Mouse (Mus musculus): ENCODE data around the gene F12.

F12 gene

DNA sequence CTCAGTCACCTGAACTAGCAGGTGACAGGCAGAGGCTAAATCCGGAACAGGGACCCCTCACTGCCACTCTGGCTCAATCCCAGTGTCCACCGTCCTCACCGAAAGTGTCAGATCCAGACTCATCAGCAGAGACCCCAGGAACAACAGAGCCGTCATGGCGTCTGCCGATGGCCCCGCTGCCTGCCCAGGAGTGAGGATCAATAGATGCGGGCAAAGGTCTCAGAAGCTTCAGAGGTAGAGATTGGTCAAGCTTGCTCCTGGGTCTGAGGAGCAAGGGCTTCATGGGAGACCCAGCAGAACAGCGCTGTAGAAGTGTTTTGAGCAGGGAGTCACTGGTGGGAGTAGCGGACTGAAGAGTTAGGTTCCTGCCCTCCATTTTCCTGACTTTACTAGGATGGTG, at the start of gene F12:
TSS of gene F12 (minus strand) at position 181 of the 400 bp plus-strand sequence.
- no peak for DNase-seq (ENCODE audit: low spot score in 2 of 2)

DNA sequence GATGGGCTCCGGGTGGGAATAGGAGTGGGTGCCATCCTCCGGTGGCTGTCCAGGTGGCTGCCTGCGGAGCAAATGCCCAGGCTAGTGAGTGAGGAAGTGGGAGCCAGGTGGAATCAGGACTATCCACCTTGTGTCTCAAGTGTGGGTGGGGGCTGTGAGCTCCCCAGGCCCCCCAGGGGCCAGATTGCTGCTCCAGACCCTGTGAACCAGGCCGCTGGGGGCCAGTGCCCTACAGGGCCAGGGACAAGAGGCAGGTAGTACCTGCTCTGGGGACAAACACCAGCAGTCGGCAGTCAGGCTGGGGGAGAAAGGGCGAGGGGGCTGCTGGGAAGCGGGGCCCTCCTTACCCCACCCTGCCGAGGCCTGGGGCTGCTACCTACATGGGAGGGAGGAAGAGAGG, 49.7 kb upstream of the F12 start:
- no peak for DNase-seq (ENCODE audit: low spot score in 2 of 2)

DNA sequence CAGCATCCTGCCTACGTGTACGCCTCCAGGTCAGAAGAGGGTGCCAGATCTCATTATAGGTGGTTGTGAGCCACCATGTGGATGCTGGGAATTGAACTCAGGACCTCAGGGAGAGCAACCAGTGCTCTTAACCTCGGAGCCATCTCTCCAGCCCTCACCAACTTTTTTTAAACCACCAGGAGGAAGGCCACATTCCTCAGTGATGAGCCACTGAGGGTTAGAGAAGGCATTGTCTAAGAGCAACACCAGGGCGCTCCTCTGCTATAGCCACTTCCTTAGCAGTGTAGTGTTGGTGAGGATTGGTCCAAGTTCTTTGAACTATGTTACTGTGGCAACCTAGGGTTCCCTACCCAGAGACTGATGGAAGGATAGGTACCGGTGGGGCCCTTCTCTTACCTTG, 49.2 kb upstream of the F12 start:
- DNase-seq (ENCODE audit: low spot score in 2 of 2) = no peak

DNA sequence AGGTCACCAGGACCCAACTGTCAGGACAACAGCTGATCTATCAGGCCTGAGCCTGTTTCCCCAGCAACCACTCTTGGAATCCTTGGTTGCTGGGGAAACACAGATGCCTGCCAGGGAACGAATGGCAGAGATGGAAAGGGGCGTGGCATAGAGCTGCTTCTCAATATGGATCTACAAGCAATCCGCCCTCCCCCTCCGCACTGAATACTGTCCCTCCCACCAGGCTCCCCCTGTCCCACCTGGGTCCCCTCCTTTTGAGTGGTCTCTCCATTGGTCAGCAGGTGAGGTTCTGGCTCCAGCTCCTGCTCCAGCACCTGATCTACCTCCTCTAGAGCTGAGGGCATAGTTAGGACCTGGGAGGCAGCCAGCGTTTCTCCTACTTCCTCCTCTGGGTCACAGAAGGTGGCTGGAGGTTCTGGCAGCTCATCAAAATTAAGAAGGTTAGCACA, 48.1 kb upstream of the F12 start:
- DNase-seq (ENCODE audit: low spot score in 2 of 2) = no peak

DNA sequence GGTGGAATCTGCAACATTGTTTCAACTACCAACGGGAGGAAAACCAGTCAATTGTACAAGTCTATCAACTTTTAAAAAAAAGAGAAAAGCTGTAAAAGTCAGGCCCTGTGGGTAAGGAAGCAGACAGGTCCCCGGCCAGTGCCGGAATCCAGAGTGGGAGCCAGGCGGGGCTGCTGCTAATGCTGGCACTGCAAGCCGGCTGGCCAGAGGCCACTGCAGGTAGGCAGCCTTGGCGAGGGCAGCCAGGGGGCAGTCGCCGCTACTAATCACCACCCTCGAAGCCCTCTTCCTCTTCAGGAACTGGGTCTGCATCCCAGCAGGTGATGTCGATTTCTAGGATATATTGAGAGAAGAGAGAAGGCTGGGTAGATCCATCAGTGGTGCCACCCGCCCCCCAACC, 47.4 kb upstream of the F12 start:
- no peak for DNase-seq (ENCODE audit: low spot score in 2 of 2)

DNA sequence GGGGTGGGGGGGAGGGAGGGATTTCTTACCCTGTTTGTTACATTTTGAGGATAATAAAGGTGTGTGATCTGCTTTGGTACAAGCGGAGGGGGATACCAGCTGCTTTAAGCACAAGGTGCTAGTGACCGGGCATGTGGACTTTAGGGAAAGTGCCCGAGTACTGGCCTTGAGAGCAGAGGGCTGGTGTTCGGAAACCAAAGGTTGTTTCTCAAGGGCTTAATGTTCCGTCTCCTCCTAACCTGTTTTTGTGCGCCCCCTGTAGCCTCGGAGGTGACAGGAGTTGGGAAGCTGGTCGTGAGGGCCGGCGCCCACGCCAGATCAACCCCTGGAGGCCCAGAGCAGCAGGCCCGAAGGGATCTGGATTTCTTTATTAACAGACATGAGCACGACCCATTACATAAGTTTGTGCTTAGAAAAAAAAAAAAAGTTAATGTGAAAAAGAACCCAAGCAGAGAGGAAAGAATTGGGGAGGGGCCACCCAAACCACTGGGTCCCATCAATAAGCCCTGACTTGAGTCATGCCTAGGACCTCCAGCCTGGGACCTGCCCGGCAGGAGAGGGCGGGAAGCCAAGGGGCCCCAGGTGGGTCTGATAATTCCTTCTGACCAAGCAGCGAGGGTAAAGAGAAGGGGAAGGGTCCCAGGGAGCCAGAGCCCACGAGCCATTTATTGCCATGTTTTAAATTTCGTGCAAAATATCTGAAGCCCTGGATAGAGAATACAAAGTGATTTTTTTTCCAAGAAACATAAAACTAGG, 46.7 kb upstream of the F12 start:
- no peak for DNase-seq (ENCODE audit: low spot score in 2 of 2)

DNA sequence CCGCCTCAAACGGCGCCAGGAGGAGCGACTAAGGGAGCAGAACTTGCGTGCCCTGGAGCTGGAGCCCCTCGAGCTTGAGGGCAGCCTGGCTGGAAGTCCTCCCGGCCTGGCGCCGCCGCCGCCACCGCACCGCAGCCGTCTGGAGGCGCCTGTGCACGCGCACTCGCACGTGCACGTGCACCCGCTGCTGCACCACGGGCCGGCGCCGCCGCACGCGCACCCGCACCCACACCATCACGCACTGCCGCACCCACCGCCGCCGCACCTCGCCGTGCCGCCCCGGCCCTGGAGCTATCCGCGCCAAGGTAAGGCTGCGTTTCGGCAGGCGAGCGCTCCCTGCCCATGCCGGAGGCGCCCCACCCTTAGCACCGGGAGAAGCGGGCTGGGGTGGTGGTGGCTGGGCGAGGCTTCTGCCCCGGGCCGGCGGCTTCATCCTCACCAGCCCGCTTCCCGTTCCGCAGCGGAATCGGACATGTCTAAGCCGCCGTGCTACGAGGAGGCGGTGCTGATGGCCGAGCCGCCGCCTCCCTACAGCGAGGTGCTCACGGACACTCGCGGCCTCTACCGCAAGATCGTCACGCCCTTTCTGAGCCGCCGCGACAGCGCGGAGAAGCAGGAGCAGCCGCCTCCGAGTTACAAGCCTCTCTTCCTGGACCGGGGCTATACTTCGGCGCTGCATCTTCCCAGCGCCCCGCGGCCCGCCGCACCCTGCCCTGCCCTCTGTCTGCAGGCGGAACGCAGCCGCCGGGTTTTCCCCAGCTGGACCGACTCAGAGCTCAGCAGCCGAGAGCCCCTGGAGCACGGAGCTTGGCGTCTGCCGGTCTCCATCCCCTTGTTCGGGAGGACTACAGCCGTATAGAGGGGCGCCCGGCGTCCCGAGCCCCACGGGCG, 45.8 kb upstream of the F12 start:
- peak; percentile 45 to 54 for DNase-seq (ENCODE audit: low spot score in 2 of 2)

DNA sequence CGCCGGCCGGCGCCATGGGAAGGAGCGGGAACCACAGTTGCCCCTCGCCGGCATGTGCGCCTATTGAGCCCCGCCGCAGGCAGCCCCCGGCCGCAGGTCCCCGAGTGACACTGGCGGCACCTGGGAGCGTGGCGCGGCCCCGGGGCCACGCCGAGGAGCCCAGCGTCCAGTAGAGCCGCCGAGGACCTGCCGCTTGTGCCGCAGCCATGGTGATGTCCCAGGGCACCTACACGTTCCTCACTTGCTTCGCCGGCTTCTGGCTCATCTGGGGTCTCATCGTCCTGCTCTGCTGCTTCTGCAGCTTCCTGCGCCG, 45.2 kb upstream of the F12 start:
- peak in 1 of 2 experiments; percentile 45 for DNase-seq (ENCODE audit: low spot score in 2 of 2)

DNA sequence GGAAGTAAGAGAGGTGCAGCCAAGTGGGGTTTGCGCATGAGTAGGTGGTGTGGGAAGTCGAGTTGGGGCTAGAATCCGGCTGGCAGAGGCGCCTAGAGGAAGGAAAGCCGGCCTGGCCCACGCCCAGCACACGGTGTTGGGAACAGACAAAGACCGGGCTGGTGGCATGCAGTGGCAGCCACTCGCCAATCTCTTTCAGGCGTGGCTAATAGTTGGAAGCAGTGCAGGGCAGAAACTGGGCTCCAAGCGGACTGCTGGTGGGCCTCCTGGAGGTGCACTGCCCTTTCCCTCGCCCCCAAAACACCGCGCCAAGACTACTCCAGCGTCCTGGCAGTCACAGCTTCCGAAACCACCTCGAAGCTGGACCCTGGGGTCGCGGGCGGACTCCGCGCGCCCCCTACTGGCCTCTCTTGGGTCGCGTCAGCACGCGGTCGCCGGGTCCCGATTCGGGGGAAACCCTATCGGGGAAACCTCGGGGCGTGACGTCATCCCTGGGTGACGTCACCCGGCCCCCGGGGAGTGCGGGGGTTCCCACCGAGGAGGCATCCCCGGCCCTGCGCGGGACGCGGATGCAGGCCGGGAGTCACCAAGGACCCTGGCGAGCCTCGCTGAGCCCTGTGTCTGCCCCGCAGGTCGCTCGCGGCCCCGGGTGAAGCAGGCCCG, 44.7 kb upstream of the F12 start:
- peak; percentile 71 to 86 for DNase-seq (ENCODE audit: low spot score in 2 of 2)

DNA sequence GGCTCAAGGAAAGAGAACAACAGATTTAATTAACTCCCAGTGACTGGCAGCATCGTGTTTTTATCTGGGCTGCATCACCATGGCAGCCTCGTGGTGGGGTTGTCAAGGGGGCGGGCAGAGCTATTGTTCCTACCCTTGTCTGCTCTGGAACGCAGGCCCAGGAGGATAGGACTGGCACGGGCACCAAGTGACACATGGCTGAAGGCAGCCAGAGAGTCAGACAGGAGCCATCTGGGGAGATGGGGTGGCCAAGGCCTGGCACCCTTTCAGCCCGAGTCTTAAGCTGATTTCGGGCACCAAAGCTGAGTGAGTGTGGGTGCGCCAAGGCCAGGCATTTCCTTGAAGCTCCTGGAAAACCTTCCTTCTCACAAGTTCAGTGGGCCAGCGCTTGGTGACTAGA, 43.8 kb upstream of the F12 start:
- no peak for DNase-seq (ENCODE audit: low spot score in 2 of 2)

DNA sequence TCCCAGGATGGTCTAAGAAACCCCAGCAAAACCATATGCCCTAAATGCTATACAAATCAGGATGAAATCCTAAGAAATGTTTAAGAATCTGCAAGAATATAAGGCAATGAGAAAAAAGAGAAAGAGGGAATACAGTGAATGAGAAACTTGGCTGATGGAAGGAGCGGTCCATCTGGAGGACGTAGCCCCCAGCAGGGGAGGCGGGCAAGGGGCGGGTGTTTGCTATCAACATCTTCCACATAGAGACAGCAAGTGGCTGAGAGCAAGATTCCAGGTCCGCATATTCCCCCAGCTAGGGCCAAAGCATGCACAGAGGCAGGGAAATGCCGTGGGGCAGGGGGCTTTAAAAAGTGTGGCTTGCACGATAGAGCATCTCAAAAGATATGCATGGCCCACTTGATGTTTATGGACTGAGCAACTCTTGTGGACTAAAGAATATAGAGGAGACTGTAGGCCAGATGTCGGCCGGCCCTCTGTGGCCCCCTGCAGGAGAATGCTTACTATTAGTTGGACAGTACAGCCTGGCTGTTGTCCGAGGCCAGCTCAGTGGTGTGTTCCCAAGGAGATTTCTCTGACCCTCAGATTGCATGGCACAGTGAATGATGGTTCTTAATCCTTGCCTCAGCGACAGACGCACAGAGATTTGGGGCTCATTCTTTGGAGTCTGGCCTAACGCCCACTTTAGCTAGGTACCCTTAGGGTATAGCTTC, 42.4 kb upstream of the F12 start:
- DNase-seq (ENCODE audit: low spot score in 2 of 2) = peak in 1 of 2 experiments; percentile 62

DNA sequence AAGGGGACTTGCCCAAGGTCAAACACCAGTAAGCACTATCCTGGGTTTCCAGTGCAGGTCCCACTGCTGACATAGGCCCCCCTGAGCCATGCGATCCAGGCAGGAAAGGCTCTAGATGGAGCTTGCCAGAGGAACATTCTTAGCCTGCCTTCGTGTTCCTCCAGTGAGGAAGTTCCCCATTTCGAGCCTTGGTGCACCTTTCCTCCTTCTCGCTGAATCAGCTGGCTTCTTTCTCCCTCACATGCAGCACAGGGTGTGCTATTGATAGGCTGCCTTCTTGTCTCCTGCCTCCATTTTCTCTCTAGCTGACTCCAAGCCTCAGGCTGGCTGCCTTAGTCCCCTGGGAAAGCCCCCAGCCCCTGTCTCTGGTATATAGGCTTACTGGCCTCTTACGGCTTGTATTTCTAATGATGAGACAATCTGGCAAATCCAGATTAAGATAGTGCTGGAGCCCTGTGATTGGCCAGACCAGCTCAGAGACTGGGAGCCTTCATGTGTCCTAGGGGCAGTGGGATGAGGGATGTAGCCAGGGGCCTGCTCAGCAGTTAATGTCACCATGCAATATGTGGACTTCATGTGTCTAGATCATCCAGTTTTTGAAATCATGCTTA, 39.3 kb upstream of the F12 start:
- no peak for DNase-seq (ENCODE audit: low spot score in 2 of 2)

DNA sequence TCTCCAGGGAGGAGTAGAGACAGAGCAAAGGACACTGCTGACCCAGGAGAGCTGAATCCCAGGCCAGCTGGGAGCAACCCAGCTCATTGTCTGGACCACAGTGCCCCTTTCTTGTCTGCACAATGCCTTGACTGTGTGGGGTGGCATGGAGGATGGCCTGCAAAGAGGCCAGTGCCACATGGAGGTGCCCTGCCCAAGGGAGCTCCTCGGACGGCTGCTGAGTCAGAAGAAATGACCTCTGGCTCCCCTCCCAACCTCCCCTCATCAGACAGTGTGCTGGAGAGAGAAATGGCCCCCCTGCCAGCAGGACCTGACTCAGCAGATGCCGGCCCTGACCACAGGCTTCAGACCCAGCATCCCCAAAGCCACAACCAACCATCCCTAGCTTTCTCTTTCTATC, 38.6 kb upstream of the F12 start:
- no peak for DNase-seq (ENCODE audit: low spot score in 2 of 2)

DNA sequence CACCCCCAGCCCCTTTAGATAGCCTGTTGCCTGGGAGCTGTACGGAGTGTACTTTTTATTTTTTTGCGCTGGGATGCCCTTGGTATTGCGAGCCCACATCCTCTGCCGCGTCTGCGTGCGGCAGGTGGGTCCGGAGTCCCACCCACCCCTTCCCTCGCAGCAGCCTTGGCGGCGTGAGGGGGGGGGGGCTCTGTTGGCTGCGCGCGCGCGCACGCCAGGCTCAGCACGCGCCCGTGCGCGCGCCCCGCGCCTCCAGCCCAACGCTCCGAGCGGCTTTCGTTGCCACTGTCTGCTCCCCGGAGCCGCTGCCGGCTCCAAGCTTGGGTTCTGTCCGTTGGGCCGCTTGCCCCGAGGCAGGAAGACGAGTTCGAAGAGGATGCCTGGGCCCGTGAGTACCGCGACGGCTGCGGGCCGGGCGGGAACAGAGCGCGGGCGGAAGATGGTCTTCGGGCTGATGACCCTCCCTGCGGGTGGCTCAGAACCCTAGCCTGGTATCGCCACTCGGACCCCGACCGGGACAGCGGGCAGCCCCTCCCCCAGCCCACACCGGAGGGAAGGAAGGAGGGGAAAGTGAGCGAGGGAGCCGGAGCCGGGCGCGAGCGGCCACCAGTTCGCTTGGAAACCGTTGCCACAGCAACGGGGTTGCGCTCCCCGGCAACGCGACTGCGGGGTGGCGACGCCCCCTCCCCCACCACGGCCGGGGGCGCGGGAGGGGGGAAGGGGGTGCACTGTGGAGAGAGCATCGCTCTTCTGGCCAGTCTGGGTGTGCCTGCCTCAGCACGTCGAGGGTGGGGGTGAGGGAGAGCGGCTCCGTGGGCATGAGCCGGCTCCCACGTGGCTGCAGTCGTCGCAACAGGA, 37.7 kb upstream of the F12 start, which contains the start of gene Prr7:
TSS of gene Prr7 (plus strand) at position 241 of the 858 bp plus-strand sequence.
- DNase-seq (ENCODE audit: low spot score in 2 of 2) = peak; percentile 50 to 58

DNA sequence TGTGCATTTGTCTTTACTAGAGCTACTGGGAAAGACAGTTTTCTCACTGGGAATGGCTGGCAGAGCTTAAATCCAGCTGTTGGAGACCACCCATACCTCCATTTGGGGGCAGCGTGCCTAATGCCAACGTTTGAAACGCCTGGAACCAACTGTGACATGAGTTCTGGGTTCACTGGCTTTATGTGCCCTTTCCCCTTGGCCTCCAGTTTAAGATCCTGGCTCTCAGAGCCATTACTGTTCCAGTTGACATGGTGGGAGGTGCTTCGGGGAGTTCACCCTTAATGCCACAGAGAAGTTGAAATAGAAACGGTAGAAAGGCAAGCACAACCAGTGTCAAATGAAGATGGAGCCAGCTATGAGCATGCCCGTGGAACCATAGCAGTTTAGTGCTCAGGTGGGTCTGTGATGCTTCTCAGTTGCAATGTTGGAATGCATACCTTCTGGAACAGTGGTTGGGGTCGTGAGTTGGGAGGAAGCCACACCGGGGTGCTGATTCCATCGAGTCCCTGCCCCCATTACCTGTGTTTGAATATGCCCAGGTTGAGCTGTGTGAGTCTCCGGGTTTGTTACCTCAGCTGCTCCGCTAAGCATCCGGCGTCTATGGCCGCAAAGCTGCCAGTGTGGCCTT, 36.9 kb upstream of the F12 start:
- DNase-seq (ENCODE audit: low spot score in 2 of 2) = peak in 1 of 2 experiments; percentile 50

DNA sequence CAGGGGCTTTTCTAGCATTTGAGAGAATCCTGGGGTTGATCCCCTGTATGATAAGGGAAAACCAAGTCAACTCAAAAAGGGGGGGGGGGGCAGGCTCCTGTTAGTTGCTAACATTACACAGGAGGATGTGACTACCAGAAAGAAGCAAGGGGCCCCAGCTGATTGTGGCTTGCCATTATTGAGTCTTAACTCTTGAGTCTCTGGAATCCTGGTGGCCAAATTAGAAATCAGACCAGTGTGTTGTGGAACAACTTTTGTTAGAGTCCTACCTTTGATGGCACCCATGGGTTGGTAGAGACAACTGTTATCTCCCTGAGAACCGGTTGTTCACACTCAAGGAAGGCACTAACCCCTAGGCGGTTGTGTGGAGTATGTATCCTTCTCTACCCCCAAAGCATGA, 36.4 kb upstream of the F12 start:
- no peak for DNase-seq (ENCODE audit: low spot score in 2 of 2)

DNA sequence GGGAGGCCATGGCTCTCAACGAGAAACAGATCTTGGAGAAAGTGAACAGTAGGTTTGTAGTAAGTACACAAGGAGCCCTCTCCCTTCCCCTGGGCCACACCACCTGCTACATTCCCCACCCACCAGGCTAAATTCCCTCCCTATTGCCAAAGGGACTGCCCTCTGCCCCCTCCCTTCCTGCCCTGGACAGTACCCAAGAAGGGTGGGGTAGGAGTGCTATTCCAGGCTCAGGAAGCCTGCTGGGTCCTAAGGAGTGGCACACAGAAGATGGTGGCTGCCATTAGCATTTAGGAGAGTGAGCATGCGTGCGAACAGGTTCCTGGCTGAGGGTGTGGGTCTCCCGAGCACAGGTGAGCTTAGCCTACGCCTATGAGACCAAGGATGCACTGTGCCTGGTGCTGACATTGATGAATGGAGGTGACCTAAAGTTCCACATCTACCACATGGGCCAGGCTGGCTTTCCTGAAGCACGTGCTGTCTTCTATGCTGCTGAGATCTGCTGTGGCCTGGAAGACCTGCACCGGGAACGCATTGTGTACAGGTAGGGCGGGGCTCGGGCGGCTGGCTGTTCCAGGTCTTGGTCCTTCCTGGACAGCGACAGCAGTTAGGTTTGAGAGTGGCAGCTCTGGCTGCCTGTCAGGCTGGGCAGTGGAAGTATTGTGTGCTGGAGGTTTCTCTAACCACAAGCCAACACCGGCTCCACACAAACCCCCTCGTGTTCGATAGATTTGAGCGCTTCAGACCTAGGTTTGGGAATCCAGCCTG, 25.4 kb upstream of the F12 start:
- no peak for DNase-seq (ENCODE audit: low spot score in 2 of 2)

DNA sequence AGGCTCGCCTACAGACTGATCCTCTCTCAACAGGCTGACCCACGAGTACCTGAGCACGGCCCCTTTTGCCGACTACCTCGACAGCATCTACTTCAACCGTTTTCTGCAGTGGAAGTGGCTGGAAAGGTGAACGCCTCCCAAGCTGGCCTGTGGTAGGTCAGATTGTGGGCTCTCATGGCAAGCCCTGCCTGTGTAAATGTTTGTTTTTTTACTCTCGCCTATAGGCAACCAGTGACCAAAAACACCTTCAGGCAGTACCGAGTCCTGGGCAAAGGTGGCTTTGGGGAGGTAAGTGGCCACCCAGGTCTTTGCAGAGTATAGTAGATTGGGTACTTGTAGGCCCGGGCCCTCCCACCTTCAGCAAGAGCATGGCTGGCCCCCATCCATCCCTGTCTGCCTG, 24.7 kb upstream of the F12 start:
- no peak for DNase-seq (ENCODE audit: low spot score in 2 of 2)

DNA sequence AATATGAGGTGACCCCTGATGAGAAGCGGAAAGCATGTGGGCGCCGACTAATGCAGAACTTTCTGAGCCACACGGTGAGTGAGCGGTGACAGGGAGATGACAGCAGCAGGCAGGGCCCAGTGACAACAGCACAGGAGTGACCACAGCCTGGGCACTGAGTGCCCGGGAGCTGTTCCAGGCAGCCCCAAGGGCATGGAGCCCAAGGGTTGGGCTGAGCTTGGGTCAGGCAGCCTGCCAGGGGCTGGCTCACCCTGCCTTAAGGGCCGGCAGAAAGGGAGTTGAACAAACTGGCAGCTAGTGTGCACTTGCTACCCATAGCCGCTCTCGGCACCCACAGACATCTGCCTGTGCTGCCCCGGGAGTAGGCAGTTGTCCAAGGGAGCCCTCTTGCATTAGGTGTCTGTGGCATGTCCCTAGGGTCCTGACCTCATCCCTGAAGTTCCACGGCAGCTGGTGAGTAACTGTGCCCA, 24.0 kb upstream of the F12 start:
- DNase-seq (ENCODE audit: low spot score in 2 of 2) = no peak

Data from spleen, postnatal 10 days (tissue).